Mouse (Mus musculus) MEL (cell line): ENCODE data around the gene Cpm.

Experiments used
- CTCF ChIP-seq, 3 experiments: IDR thresholded peaks in 2 of 3; conservative IDR thresholded peaks in 1 of 3; 2 replicates each; pipeline ENCODE4 v1.5.1; 2011 to 2012; ENCODE audit warnings: low read length in 3 of 3, low read depth in 2 of 3, mild to moderate bottlenecking in 2 of 3, improper control_type of control experiment in 1 of 3, inconsistent platforms in 1 of 3, mixed read lengths in 1 of 3, moderate library complexity in 1 of 3; ENCODE audit not compliant: control insufficient read depth in 1 of 3, insufficient read depth in 1 of 3, poor library complexity in 1 of 3, severe bottlenecking in 1 of 3
- ZC3H11A ChIP-seq: IDR thresholded peaks from 2 replicates; pipeline ENCODE4 v1.6.1; 2012; ENCODE audit warnings: low read depth, mild to moderate bottlenecking, inconsistent platforms, low read length, improper control_type of control experiment

- TF ChIP-seq ZC3H11A (no peak), CTCF (IDR thresholded peaks at IDR 0.05 in 2 of 3, conservative IDR thresholded peaks at IDR 0.05 in 1 of 3; ENCODE audit: control insufficient read depth in 1 of 3, insufficient read depth in 1 of 3, low read depth in 2 of 3, low read length in 3 of 3, poor library complexity in 1 of 3, severe bottlenecking in 1 of 3) (no peak)
These were observed 34.5 kb downstream of the Cpm start for GRCm38 (mm10) chr10:117663865-117664200.
